Mouse (Mus musculus): Measurements from ENCODE around the gene Heg1. TPM values are rescaled to one million over a fixed set of nuclear protein-coding genes. Genes with fewer than 3 reads are reported as not detected.

Heg1 gene
- polyA plus RNA-seq, 1 experiment from 2014 or later, result 4.6 TPM

DNA sequence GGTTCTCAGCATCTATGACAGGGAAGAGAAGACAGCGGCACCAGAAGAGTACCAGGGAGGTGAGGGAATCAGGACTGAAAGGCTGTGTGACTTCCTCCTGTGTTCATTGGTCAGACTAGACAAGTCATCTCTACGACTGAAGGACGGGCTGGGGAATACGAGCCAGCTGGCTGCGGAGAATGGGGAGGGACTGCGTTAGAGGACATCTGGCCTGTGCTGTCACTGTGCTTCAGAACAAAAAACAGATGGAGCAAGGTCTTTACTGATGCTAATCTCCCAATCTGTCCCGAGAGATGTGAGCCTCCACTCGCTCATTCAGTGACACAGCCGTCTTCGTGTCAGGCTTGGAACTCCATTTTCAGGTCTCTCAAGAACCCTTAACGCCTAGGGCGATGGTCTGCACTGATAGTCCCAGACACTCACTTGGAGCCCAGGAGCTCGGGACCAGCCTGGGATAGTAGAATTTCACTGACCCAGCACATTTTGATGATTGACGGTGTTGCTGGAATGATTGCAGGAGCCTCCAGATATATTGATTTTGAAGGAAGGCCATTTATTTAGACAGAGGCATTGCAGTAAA, 10.6 kb upstream of the Heg1 start:
- Histone ChIP-seq H3K36me3 (ENCODE audit: control insufficient read depth, insufficient read depth, low read length) (no peaks in the 10 kb centered on the region), H3K4me2 (ENCODE audit: low read depth, low read length) (no peak overlapping the region), H3K4me3 (ENCODE audit: low read depth, low read length) (no peak overlapping the region), H3K9ac (replicated peaks; ENCODE audit: low read depth, low read length) (no peak overlapping the region), H3K4me1 (ENCODE audit: control insufficient read depth, insufficient read depth, low read length) (no peaks in the 10 kb centered on the region), H3K27ac (ENCODE audit: low read depth, low read length) (no peak overlapping the region), H3K9me3 (ENCODE audit: control insufficient read depth, low read length) (no peaks in the 10 kb centered on the region), H3K27me3 (ENCODE audit: control insufficient read depth, insufficient read depth, low read length) (no peaks in the 10 kb centered on the region)
- WGBS, result 40% methylated on average over 14 of the region's 14 CpGs
- peak; percentile 70; the same call in 1 of the 2 replicates for ATAC-seq (ENCODE audit: low read depth)

DNA sequence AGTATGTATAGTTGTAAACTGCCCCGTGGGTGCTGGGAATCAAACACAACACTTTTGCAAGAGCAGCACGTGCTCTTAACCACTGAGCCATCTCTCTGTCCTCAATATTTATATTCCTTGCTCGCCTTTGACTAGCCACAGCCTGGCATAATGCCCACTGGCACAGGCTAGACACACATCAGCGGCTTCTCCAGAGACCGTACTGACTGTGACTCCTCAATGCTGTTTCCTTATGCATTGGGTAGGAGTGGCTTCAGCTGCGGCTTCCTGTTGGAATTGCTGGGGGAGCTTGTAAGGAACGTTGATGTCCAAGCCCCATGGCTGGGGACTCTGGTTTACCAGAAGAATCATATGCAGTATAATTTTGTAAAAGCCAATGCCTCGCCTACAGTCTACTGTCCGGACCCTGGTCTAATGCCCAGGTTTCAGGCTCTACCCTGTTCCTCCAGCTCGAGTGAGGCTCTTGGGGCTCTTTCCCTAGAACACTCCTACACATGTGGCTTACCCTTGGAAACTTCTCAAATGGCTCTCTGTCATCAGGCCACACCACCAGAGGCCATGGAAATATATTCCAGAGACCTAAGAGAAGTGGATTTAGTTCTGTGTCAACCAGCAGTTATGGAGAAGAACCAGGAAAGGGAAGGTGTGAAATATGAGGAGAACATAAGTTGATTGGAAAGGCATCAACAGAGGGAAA, 8.9 kb upstream of the Heg1 start:
- ATAC-seq (ENCODE audit: low read depth), result no peak
- no peaks in the 10 kb centered on the region for H3K9me3 ChIP-seq (ENCODE audit: control insufficient read depth, low read length)
- no peak overlapping the region for H3K27ac ChIP-seq (ENCODE audit: low read depth, low read length)
- no peaks in the 10 kb centered on the region for H3K36me3 ChIP-seq (ENCODE audit: control insufficient read depth, insufficient read depth, low read length)
- H3K4me3 ChIP-seq (ENCODE audit: low read depth, low read length), result no peak overlapping the region
- no peak overlapping the region for H3K9ac ChIP-seq (replicated peaks; ENCODE audit: low read depth, low read length)
- no peak overlapping the region for H3K4me2 ChIP-seq (ENCODE audit: low read depth, low read length)
- WGBS, result 85% methylated on average over 10 of the region's 10 CpGs
- H3K4me1 ChIP-seq (ENCODE audit: control insufficient read depth, insufficient read depth, low read length), result no peaks in the 10 kb centered on the region
- no peaks in the 10 kb centered on the region for H3K27me3 ChIP-seq (ENCODE audit: control insufficient read depth, insufficient read depth, low read length)

DNA sequence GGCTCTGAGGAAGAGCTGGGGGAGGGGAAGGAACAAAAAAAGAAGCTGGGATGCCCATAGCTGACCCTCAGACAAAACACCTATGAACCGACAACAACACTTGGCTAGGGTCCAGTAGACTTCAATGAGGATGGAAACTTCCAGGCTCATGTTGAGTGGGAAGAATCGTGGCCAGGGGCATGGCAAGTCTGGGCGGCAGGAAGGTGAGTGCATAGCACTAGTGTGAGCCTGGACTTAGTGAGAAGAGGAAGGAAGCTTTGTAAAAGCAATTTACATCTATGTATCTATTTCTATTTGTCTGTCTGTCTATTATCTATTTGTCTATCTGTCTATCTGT, 8.4 kb upstream of the Heg1 start:
- H3K9ac ChIP-seq (replicated peaks; ENCODE audit: low read depth, low read length), result no peak overlapping the region
- no peak overlapping the region for H3K4me3 ChIP-seq (ENCODE audit: low read depth, low read length)
- no peak overlapping the region for H3K27ac ChIP-seq (ENCODE audit: low read depth, low read length)
- 86% methylated on average over 3 of the region's 3 CpGs for WGBS
- H3K36me3 ChIP-seq (ENCODE audit: control insufficient read depth, insufficient read depth, low read length), result no peaks in the 10 kb centered on the region
- no peaks in the 10 kb centered on the region for H3K9me3 ChIP-seq (ENCODE audit: control insufficient read depth, low read length)
- no peaks in the 10 kb centered on the region for H3K4me1 ChIP-seq (ENCODE audit: control insufficient read depth, insufficient read depth, low read length)
- ATAC-seq (ENCODE audit: low read depth), result no peak
- no peaks in the 10 kb centered on the region for H3K27me3 ChIP-seq (ENCODE audit: control insufficient read depth, insufficient read depth, low read length)
- H3K4me2 ChIP-seq (ENCODE audit: low read depth, low read length), result no peak overlapping the region

DNA sequence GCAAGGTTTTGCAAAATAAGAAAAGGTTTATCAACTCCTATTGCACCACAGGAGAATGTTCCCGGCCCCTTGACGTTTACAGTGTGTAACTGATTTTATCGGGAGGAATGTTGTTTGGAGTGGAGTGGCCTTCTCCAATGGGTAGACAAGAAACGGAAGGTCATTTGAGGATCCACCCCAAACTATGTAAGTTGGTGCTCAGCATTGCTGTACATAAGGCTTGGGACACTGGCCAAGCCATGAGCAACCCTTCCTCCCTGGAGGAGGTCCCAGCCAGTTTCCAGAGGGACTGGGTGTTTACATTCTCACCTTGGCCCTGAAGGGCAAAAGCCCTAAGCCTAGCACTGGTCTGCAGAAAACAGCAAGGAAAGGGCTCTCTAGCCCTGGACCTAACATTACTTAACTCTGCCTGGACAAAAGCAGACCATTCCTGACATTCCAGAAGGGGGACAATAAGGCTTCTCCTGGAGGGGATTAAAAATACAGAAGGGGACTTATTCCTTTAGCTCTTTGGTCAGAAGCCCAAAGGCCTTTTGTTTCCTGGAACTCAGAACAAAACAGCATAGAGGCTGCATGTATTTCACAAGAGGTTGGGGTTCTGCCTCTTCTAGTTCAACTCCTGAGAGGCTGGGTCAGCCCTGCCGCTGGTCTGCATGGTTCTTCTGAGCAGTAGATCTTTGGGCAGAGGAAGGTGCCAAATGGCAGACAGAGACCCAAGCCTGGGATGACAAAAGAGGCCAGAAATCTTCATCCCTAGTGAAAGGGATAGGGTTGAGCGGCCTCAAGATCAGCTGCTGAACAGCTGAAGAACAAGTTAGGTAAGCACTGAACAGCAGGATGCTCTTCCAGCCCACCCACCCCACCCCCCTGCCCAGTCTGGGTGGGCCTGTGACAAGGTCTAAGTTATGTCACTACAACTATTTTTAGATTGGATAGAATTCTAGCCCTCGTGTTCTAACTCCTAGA, 7.5 kb upstream of the Heg1 start:
- Histone ChIP-seq H3K4me1 (ENCODE audit: control insufficient read depth, insufficient read depth, low read length) (no peaks in the 10 kb centered on the region), H3K9ac (replicated peaks; ENCODE audit: low read depth, low read length) (no peak overlapping the region), H3K4me3 (ENCODE audit: low read depth, low read length) (no peak overlapping the region), H3K36me3 (ENCODE audit: control insufficient read depth, insufficient read depth, low read length) (no peaks in the 10 kb centered on the region), H3K9me3 (ENCODE audit: control insufficient read depth, low read length) (no peaks in the 10 kb centered on the region), H3K27me3 (ENCODE audit: control insufficient read depth, insufficient read depth, low read length) (no peaks in the 10 kb centered on the region), H3K4me2 (ENCODE audit: low read depth, low read length) (no peak overlapping the region), H3K27ac (ENCODE audit: low read depth, low read length) (no peak overlapping the region)
- ATAC-seq (ENCODE audit: low read depth), result no peak
- WGBS, result 81% methylated on average over 7 of the region's 7 CpGs

DNA sequence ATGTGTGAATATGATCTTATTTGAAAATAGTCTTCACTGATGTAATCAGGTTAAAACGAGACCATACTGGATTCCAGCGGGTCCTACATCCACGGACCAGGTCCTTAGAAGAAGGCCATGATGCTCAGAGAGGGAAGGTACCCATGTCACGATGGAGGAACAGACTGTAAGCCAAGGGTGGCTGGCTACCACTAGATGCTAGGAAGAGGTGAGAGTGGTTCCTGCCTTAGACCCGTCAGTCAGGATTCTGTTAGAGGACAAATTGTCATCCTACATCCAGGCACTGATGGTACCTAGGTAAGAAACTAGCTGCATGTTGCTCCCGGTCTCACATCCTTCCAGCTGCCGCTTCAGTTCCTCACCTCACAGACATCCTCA, 6.9 kb upstream of the Heg1 start:
- Histone ChIP-seq H3K4me2 (ENCODE audit: low read depth, low read length) (no peak overlapping the region), H3K9ac (replicated peaks; ENCODE audit: low read depth, low read length) (no peak overlapping the region), H3K27me3 (ENCODE audit: control insufficient read depth, insufficient read depth, low read length) (no peaks in the 10 kb centered on the region), H3K4me3 (ENCODE audit: low read depth, low read length) (no peak overlapping the region), H3K36me3 (ENCODE audit: control insufficient read depth, insufficient read depth, low read length) (no peaks in the 10 kb centered on the region), H3K27ac (ENCODE audit: low read depth, low read length) (no peak overlapping the region), H3K9me3 (ENCODE audit: control insufficient read depth, low read length) (no peaks in the 10 kb centered on the region), H3K4me1 (ENCODE audit: control insufficient read depth, insufficient read depth, low read length) (no peaks in the 10 kb centered on the region)
- WGBS, result 94% methylated on average over 7 of the region's 7 CpGs
- no peak for ATAC-seq (ENCODE audit: low read depth)

DNA sequence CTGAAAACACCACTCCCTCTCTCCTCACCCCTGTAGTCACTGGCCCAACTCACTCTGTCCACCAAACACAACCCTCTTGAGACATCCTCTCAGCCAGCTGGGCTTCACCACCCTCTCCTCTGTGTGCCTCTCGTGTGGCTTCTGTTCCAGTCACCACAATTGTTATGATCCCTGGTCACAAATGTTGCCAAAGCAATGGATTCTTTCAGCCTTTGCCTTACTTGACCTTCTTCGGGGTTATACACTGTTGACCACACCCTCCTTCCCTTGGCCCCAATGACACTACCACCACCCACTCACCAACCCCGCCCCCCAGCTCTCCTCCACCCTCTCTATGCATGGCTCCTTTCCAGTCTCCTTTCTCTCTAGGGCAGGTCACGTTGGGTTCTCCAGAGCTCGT, 6.3 kb upstream of the Heg1 start:
- WGBS, result 92% methylated on average over 5 of the region's 5 CpGs
- no peaks in the 10 kb centered on the region for H3K9me3 ChIP-seq (ENCODE audit: control insufficient read depth, low read length)
- H3K9ac ChIP-seq (replicated peaks; ENCODE audit: low read depth, low read length), result no peak overlapping the region
- H3K4me3 ChIP-seq (ENCODE audit: low read depth, low read length), result no peak overlapping the region
- H3K36me3 ChIP-seq (ENCODE audit: control insufficient read depth, insufficient read depth, low read length), result no peaks in the 10 kb centered on the region
- no peak for ATAC-seq (ENCODE audit: low read depth)
- no peak overlapping the region for H3K4me2 ChIP-seq (ENCODE audit: low read depth, low read length)
- no peaks in the 10 kb centered on the region for H3K27me3 ChIP-seq (ENCODE audit: control insufficient read depth, insufficient read depth, low read length)
- no peak overlapping the region for H3K27ac ChIP-seq (ENCODE audit: low read depth, low read length)
- no peaks in the 10 kb centered on the region for H3K4me1 ChIP-seq (ENCODE audit: control insufficient read depth, insufficient read depth, low read length)

DNA sequence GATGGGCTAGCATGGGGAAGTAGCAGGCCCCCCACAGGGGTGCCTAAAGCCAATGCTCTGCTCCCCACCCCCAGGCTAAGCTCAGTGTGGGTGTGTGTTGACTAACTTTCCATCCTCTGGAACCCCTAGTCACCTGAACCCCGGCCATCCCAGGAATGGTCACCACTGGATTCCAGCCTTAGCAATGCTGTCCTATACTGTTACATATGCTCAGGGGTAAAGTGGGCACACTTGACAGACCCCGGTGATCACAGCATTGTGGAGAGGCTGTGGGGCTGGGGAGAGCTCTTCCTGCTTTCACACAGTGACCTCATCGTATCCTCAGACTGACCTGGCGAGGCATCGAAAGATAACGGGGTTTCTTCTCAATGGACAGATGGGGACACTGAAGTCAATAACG, 3.9 kb upstream of the Heg1 start:
- Histone ChIP-seq H3K4me3 (ENCODE audit: low read depth, low read length) (no peak overlapping the region), H3K9ac (replicated peaks; ENCODE audit: low read depth, low read length) (no peak overlapping the region), H3K27ac (ENCODE audit: low read depth, low read length) (no peak overlapping the region), H3K4me2 (ENCODE audit: low read depth, low read length) (no peak overlapping the region), H3K9me3 (ENCODE audit: control insufficient read depth, low read length) (no peaks in the 10 kb centered on the region), H3K4me1 (ENCODE audit: control insufficient read depth, insufficient read depth, low read length) (peaks cover 4% of the 10 kb centered on the region), H3K36me3 (ENCODE audit: control insufficient read depth, insufficient read depth, low read length) (no peaks in the 10 kb centered on the region), H3K27me3 (ENCODE audit: control insufficient read depth, insufficient read depth, low read length) (no peaks in the 10 kb centered on the region)
- 86% methylated on average over 7 of the region's 7 CpGs for WGBS
- no peak for ATAC-seq (ENCODE audit: low read depth)

DNA sequence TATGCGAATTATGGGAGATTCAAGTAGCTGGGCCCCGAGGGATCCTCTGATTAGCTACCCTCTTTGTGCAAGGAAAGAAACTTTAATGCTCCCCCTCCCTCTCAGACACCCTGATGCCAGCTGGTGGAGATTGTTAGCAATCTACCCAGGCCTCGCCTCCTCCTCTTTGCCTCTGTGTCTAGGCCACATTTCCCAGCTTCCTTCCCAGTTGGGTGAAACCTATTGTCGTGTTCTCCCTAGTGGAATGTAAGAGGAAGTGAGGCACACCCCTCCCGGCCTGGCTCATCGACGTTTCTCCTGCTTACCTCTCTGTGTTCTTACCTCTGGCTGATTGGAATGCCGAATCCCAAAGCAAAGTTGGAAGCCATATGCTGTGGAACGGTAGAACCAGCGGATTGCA, 3.4 kb upstream of the Heg1 start:
- WGBS, result 66% methylated on average over 10 of the region's 10 CpGs
- no peak overlapping the region for H3K27ac ChIP-seq (ENCODE audit: low read depth, low read length)
- H3K4me2 ChIP-seq (ENCODE audit: low read depth, low read length), result no peak overlapping the region
- H3K36me3 ChIP-seq (ENCODE audit: control insufficient read depth, insufficient read depth, low read length), result no peaks in the 10 kb centered on the region
- H3K4me3 ChIP-seq (ENCODE audit: low read depth, low read length), result no peak overlapping the region
- H3K4me1 ChIP-seq (ENCODE audit: control insufficient read depth, insufficient read depth, low read length), result peaks cover 4% of the 10 kb centered on the region
- H3K9me3 ChIP-seq (ENCODE audit: control insufficient read depth, low read length), result no peaks in the 10 kb centered on the region
- ATAC-seq (ENCODE audit: low read depth), result no peak
- no peak overlapping the region for H3K9ac ChIP-seq (replicated peaks; ENCODE audit: low read depth, low read length)
- no peaks in the 10 kb centered on the region for H3K27me3 ChIP-seq (ENCODE audit: control insufficient read depth, insufficient read depth, low read length)

DNA sequence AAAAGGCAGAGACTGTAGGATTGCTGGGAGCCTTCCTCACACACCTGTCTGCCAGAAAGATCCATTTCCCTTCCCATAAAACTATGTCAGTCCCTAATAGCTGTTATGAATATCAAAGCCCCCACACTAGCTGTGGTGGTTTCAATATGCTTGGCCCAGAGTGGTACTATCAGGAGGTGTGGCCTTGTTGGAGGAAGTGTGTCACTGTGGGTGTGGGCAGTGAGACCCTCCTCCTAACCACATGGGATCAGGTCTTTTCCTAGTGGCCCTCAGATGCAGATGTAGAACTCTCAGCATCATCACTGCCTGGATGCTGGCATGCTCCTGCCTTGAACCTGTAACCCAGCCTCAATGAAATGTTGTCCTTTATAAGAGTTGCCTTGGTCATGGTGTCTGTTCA, 2.5 kb upstream of the Heg1 start:
- Histone ChIP-seq H3K9me3 (ENCODE audit: control insufficient read depth, low read length) (no peaks in the 10 kb centered on the region), H3K9ac (replicated peaks; ENCODE audit: low read depth, low read length) (no peak overlapping the region), H3K4me2 (ENCODE audit: low read depth, low read length) (no peak overlapping the region), H3K27me3 (ENCODE audit: control insufficient read depth, insufficient read depth, low read length) (no peaks in the 10 kb centered on the region), H3K4me3 (ENCODE audit: low read depth, low read length) (no peak overlapping the region), H3K36me3 (ENCODE audit: control insufficient read depth, insufficient read depth, low read length) (no peaks in the 10 kb centered on the region), H3K27ac (ENCODE audit: low read depth, low read length) (no peak overlapping the region), H3K4me1 (ENCODE audit: control insufficient read depth, insufficient read depth, low read length) (peaks cover 4% of the 10 kb centered on the region)
- ATAC-seq (ENCODE audit: low read depth), result no peak
